Mouse (Mus musculus) MEL (cell line): ENCODE measurements at regions not wholly inside any gene's neighbourhood (a gene's known extent, or its start where the extent isn't known, plus 50 kb on each side); places are given as distances from the start of the nearest gene placed in this dataset.
A peak's percentile ranks its signal among the peaks of the same experiment; 100 is the strongest.

Experiments
- DNase-seq: peaks from one replicate; pipeline ENCODE4 v3.0.0; 2011; ENCODE audit warnings: low read depth, low spot score
- H3K27ac ChIP-seq: 2 replicates; pipeline ENCODE4 v1.5.1; 2012; ENCODE audit warnings: low read depth, mild to moderate bottlenecking, control low read depth, low read length, moderate library complexity; ENCODE audit not compliant: control insufficient read depth
- H3K27me3 ChIP-seq, 2 experiments: fragments of 150-350 bp in 1 of 2; sonication (generic) in 1 of 2; 2 replicates each; pipeline ENCODE4 v1.6.1; 2012; ENCODE audit warnings: low read length in 2 of 2, mild to moderate bottlenecking in 2 of 2, improper control_type of control experiment in 1 of 2, moderate library complexity in 1 of 2; ENCODE audit not compliant: insufficient read depth in 2 of 2, control insufficient read depth in 1 of 2
- H3K36me3 ChIP-seq, 2 experiments: 2 replicates each; pipeline ENCODE4 v1.6.1; 2012 to 2014; ENCODE audit warnings: low read length in 2 of 2, improper control_type of control experiment in 1 of 2, inconsistent platforms in 1 of 2, mild to moderate bottlenecking in 1 of 2; ENCODE audit not compliant: insufficient read depth in 2 of 2, control insufficient read depth in 1 of 2
- H3K4me1 ChIP-seq, 2 experiments: fragments of 150-350 bp in 1 of 2; sonication (generic) in 1 of 2; 2 replicates each; pipeline ENCODE4 v1.6.1; 2012; ENCODE audit warnings: low read length in 2 of 2, improper control_type of control experiment in 1 of 2, mild to moderate bottlenecking in 1 of 2; ENCODE audit not compliant: insufficient read depth in 2 of 2, control insufficient read depth in 1 of 2
- H3K4me3 ChIP-seq, 2 experiments: fragments of 150-350 bp in 1 of 2; sonication (generic) in 1 of 2; 2 replicates each; pipeline ENCODE4 v1.5.1; 2012; ENCODE audit warnings: low read depth in 2 of 2, low read length in 2 of 2, mild to moderate bottlenecking in 2 of 2, moderate library complexity in 2 of 2, control low read depth in 1 of 2, improper control_type of control experiment in 1 of 2; ENCODE audit not compliant: control insufficient read depth in 1 of 2, insufficient read depth in 1 of 2
- H3K79me2 ChIP-seq: 2 replicates; pipeline ENCODE4 v1.6.1; 2012; ENCODE audit warnings: mild to moderate bottlenecking, low read length, moderate library complexity; ENCODE audit not compliant: control insufficient read depth, poor library complexity, insufficient read depth
- H3K9ac ChIP-seq: 2 replicates; pipeline ENCODE4 v1.6.1; 2012; ENCODE audit warnings: low read depth, mild to moderate bottlenecking, control low read depth, low read length, moderate library complexity; ENCODE audit not compliant: control insufficient read depth, poor library complexity, severe bottlenecking
- H3K9me3 ChIP-seq: fragments of 150-350 bp; sonication (generic); replicated peaks from 2 replicates; pipeline ENCODE4 v1.6.1; 2012; ENCODE audit warnings: mild to moderate bottlenecking, low read length, improper control_type of control experiment, moderate library complexity; ENCODE audit not compliant: insufficient read depth
- BHLHE40 ChIP-seq: IDR thresholded peaks from 2 replicates; pipeline ENCODE4 v1.6.1; 2012; ENCODE audit warnings: low read depth, mild to moderate bottlenecking, inconsistent platforms, low read length, improper control_type of control experiment, borderline replicate concordance
- CHD1 ChIP-seq: IDR thresholded peaks from 2 replicates; pipeline ENCODE4 v1.6.1; 2012; ENCODE audit warnings: low read depth, mild to moderate bottlenecking, inconsistent platforms, low read length, improper control_type of control experiment
- CTCF ChIP-seq, 3 experiments: IDR thresholded peaks in 2 of 3; conservative IDR thresholded peaks in 1 of 3; 2 replicates each; pipeline ENCODE4 v1.5.1; 2011 to 2012; ENCODE audit warnings: low read length in 3 of 3, low read depth in 2 of 3, mild to moderate bottlenecking in 2 of 3, improper control_type of control experiment in 1 of 3, inconsistent platforms in 1 of 3, mixed read lengths in 1 of 3, moderate library complexity in 1 of 3; ENCODE audit not compliant: control insufficient read depth in 1 of 3, insufficient read depth in 1 of 3, poor library complexity in 1 of 3, severe bottlenecking in 1 of 3
- E2F4 ChIP-seq: IDR thresholded peaks from 2 replicates; pipeline ENCODE4 v1.6.1; 2011; ENCODE audit warnings: low read depth, low read length, improper control_type of control experiment, borderline replicate concordance
- ELF1 ChIP-seq: IDR thresholded peaks from 2 replicates; pipeline ENCODE4 v1.6.1; 2014; ENCODE audit warnings: low read depth, mild to moderate bottlenecking, inconsistent platforms, low read length, improper control_type of control experiment, moderate library complexity
- EP300 ChIP-seq, 2 experiments: IDR thresholded peaks; 2 replicates each; pipeline ENCODE4 v1.6.1; 2011; ENCODE audit warnings: improper control_type of control experiment in 2 of 2, low read length in 2 of 2, low read depth in 1 of 2, mild to moderate bottlenecking in 1 of 2
- GABPA ChIP-seq: IDR thresholded peaks from 2 replicates; pipeline ENCODE4 v1.6.1; 2012; ENCODE audit warnings: low read depth, mild to moderate bottlenecking, inconsistent platforms, low read length, improper control_type of control experiment, moderate library complexity
- GATA1 ChIP-seq: IDR thresholded peaks from 2 replicates; pipeline ENCODE4 v1.6.1; 2011; ENCODE audit warnings: low read depth, low read length, improper control_type of control experiment
- HCFC1 ChIP-seq: IDR thresholded peaks from 2 replicates; pipeline ENCODE4 v1.6.1; 2012; ENCODE audit warnings: low read depth, mild to moderate bottlenecking, inconsistent platforms, low read length, improper control_type of control experiment, moderate library complexity
- KAT2A ChIP-seq: conservative IDR thresholded peaks from 2 replicates; pipeline ENCODE4 v1.6.1; 2012; ENCODE audit warnings: low read depth, low read length, improper control_type of control experiment, inconsistent platforms
- MAX ChIP-seq: IDR thresholded peaks from 2 replicates; pipeline ENCODE4 v1.6.1; 2011; ENCODE audit warnings: low read length, improper control_type of control experiment
- MAZ ChIP-seq: IDR thresholded peaks from 2 replicates; pipeline ENCODE4 v1.6.1; 2012; ENCODE audit warnings: low read depth, mild to moderate bottlenecking, inconsistent platforms, low read length, improper control_type of control experiment
- MXI1 ChIP-seq: IDR thresholded peaks from 2 replicates; pipeline ENCODE4 v1.6.1; 2011; ENCODE audit warnings: mild to moderate bottlenecking, low read depth, low read length, improper control_type of control experiment
- MYB ChIP-seq: IDR thresholded peaks from 2 replicates; pipeline ENCODE4 v1.6.1; 2011; ENCODE audit warnings: mild to moderate bottlenecking, low read depth, low read length, improper control_type of control experiment
- MYC ChIP-seq: IDR thresholded peaks from 2 replicates; pipeline ENCODE4 v1.6.1; 2011; ENCODE audit warnings: low read depth, mild to moderate bottlenecking, low read length, improper control_type of control experiment, moderate library complexity
- POLR2A ChIP-seq, 2 experiments: IDR thresholded peaks; 2 replicates each; pipeline ENCODE4 v1.6.1; 2011 to 2012; ENCODE audit warnings: low read length in 2 of 2, mild to moderate bottlenecking in 2 of 2, control low read depth in 1 of 2, improper control_type of control experiment in 1 of 2, low read depth in 1 of 2, moderate library complexity in 1 of 2; ENCODE audit not compliant: control insufficient read depth in 1 of 2, insufficient read depth in 1 of 2, poor library complexity in 1 of 2
- POLR2AphosphoS2 ChIP-seq: IDR thresholded peaks from 2 replicates; pipeline ENCODE4 v1.6.1; 2011; ENCODE audit warnings: low read length, improper control_type of control experiment
- RAD21 ChIP-seq: IDR thresholded peaks from 2 replicates; pipeline ENCODE4 v1.6.1; 2011; ENCODE audit warnings: mild to moderate bottlenecking, low read depth, low read length, improper control_type of control experiment
- RCOR1 ChIP-seq: IDR thresholded peaks from 2 replicates; pipeline ENCODE4 v1.6.1; 2012; ENCODE audit warnings: low read depth, mild to moderate bottlenecking, inconsistent platforms, low read length, improper control_type of control experiment
- SIN3A ChIP-seq: IDR thresholded peaks from 2 replicates; pipeline ENCODE4 v1.6.1; 2012; ENCODE audit warnings: low read length, improper control_type of control experiment, inconsistent platforms
- SMC3 ChIP-seq: IDR thresholded peaks from 2 replicates; pipeline ENCODE4 v1.6.1; 2011; ENCODE audit warnings: low read depth, low read length, improper control_type of control experiment
- TAL1 ChIP-seq: IDR thresholded peaks from 2 replicates; pipeline ENCODE4 v1.6.1; 2012; ENCODE audit warnings: mild to moderate bottlenecking, inconsistent platforms, low read length, moderate library complexity, mixed read lengths
- TBP ChIP-seq: IDR thresholded peaks from 2 replicates; pipeline ENCODE4 v1.8.0; 2011; ENCODE audit warnings: low read depth, low read length, improper control_type of control experiment
- USF2 ChIP-seq, 2 experiments: IDR thresholded peaks; 2 replicates each; pipeline ENCODE4 v1.6.1; 2011 to 2012; ENCODE audit warnings: improper control_type of control experiment in 2 of 2, low read length in 2 of 2, borderline replicate concordance in 1 of 2, inconsistent platforms in 1 of 2, low read depth in 1 of 2, mild to moderate bottlenecking in 1 of 2; ENCODE audit not compliant: insufficient read depth in 1 of 2
- ZC3H11A ChIP-seq: IDR thresholded peaks from 2 replicates; pipeline ENCODE4 v1.6.1; 2012; ENCODE audit warnings: low read depth, mild to moderate bottlenecking, inconsistent platforms, low read length, improper control_type of control experiment
- ZKSCAN1 ChIP-seq: IDR thresholded peaks from 2 replicates; pipeline ENCODE4 v1.6.1; 2012; ENCODE audit warnings: low read depth, mild to moderate bottlenecking, inconsistent platforms, low read length, improper control_type of control experiment, moderate library complexity
- ZNF384 ChIP-seq: IDR thresholded peaks from 2 replicates; pipeline ENCODE4 v1.6.1; 2012; ENCODE audit warnings: low read depth, mild to moderate bottlenecking, inconsistent platforms, low read length, improper control_type of control experiment

DNA sequence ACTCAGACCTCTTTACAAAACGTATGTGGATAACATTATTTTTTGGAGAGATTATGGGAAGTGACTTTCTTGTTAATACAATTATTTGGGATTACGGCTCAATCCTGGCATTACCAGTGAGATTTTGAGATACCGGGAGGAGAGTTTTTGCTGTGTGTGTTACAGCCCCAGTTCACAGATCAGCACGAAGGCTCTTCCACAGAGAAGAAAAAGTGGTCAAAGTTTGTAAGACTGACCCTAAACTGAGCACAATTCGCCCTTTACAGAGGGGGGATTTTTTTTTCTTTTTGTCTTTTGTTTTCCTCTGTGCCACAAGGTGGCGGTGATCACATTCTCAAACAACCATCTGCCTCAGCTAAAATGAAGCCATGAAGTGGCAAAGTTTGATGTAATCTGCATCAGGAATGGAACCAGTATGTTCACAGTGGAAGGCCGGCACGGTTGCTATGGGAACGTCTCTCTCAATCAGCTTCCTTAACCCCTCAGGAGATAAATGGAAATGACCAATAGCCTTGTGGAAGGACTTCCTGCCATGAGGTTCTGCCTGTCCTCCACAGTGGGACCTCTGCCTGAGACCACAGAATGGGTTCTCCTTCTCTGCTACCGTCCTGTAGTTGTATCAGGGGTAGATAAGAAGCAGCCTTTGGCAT, 66.6 kb upstream of the Tut7 start:
- H3K4me1 ChIP-seq, result peaks cover 9 to 19% of the 10 kb centered on the region in 2 experiments
- H3K9ac ChIP-seq, result no peak overlapping the region

DNA sequence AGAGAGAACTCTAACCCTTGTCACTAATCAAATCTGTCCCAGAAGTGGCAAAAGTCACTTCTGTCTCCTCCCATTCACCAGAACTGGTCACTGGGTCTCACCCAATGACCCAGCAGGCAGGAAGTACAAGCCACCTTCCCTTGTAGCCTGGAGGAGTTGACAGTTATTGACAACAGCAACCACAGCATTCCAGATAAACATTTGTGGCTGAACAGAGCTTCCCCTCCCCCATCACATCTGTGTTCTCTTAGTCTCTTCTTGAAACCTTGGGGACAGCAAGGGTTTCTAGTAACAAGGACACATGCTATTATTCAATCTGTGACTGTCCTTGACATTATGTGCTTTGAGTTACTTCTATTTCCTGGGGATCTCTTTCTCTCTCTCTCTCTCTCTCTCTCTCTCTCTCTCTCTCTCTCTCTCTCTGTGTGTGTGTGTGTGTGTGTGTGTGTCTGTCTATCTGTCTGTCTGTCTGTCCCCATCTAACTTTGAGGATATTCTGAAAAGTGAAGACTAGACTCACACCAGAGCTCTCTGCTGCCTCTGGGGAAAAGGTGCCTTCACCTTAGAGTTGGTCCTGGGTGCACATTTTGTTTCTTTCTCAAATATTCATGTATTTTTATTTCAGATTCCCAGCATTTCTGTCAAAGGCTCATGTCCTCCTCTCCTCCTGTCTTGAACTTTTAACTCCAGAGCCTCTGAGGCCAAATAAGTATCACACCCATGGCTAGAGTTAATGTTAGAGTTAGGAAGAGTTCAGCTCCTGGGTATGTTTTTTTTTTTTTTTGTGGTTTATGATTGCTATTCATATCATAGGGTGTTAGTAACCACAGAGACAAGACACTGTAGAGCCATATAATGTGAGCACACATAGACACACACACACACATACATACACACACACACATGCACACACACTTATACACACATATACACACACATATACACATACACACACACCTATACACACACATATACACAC, 65.4 kb upstream of the Tut7 start:
- DNase-seq, result peak; percentile 37
- Histone ChIP-seq H3K27me3 (no peaks in the 10 kb centered on the region), H3K36me3 (peaks cover 0 to 10% of the 10 kb centered on the region in 2 experiments; a peak in 2 of 4 replicates), H3K27ac (no peak overlapping the region), H3K79me2 (no peaks in the 10 kb centered on the region), H3K9ac (no peak overlapping the region), H3K4me1 (peaks cover 9 to 19% of the 10 kb centered on the region in 2 experiments), H3K4me3 (no peak overlapping the region), H3K9me3 (no peaks in the 10 kb centered on the region)
- TF ChIP-seq HCFC1, result no peak
- 0 out of 2 replicates have a peak, but pooled peaks have one; percentile 23 for TF ChIP-seq RCOR1
- no peak for TF ChIP-seq BHLHE40
- no peak for TF ChIP-seq ZKSCAN1
- no peak for TF ChIP-seq ZC3H11A
- TF ChIP-seq MAX, result no peak
- TF ChIP-seq MXI1, result no peak
- TF ChIP-seq EP300 (IDR thresholded peaks at IDR 0.05; ENCODE audit: low read depth in 1 of 2, low read length in 2 of 2), result peak; percentile 62 to 74
- peak; percentile 35; the same call in 1 of the 2 replicates for TF ChIP-seq GATA1
- no peak for TF ChIP-seq USF2 (IDR thresholded peaks at IDR 0.05; ENCODE audit: borderline replicate concordance in 1 of 2, insufficient read depth in 1 of 2, low read depth in 1 of 2, low read length in 2 of 2)
- TF ChIP-seq MAZ, result no peak
- no peak for TF ChIP-seq POLR2A (IDR thresholded peaks at IDR 0.05; ENCODE audit: control insufficient read depth in 1 of 2, insufficient read depth in 1 of 2, low read depth in 1 of 2, low read length in 2 of 2, poor library complexity in 1 of 2)
- no peak for TF ChIP-seq CTCF (IDR thresholded peaks at IDR 0.05 in 2 of 3, conservative IDR thresholded peaks at IDR 0.05 in 1 of 3; ENCODE audit: control insufficient read depth in 1 of 3, insufficient read depth in 1 of 3, low read depth in 2 of 3, low read length in 3 of 3, poor library complexity in 1 of 3, severe bottlenecking in 1 of 3)
- no peak for TF ChIP-seq MYC
- TF ChIP-seq TBP, result no peak
- no peak for TF ChIP-seq TAL1
- TF ChIP-seq CHD1, result no peak
- TF ChIP-seq SIN3A, result no peak
- no peak for TF ChIP-seq RAD21
- no peak for TF ChIP-seq POLR2AphosphoS2
- TF ChIP-seq GABPA, result no peak

More for the DNA sequence above, 66.6 kb upstream of the Tut7 start:
- Histone ChIP-seq H3K36me3 (peaks cover 0 to 10% of the 10 kb centered on the region in 2 experiments; a peak in 2 of 4 replicates), H3K4me3 (no peak overlapping the region), H3K27me3 (no peaks in the 10 kb centered on the region), H3K9me3 (no peaks in the 10 kb centered on the region), H3K27ac (no peak overlapping the region), H3K79me2 (no peaks in the 10 kb centered on the region)
- TF ChIP-seq KAT2A (no peak), E2F4 (no peak), GATA1 (peak; percentile 31; the same call in 1 of the 2 replicates), CTCF (IDR thresholded peaks at IDR 0.05 in 2 of 3, conservative IDR thresholded peaks at IDR 0.05 in 1 of 3; ENCODE audit: control insufficient read depth in 1 of 3, insufficient read depth in 1 of 3, low read depth in 2 of 3, low read length in 3 of 3, poor library complexity in 1 of 3, severe bottlenecking in 1 of 3) (peak; percentile 28 to 74 (median 32); a peak in 5 of 6 replicates), MYB (no peak), MAX (no peak), ELF1 (no peak), GABPA (no peak), RAD21 (peak; percentile 82), TAL1 (no peak), ZC3H11A (peak; percentile 53), ZNF384 (peak; percentile 91), BHLHE40 (no peak), POLR2AphosphoS2 (no peak), ZKSCAN1 (no peak), SMC3 (peak; percentile 71), TBP (0 out of 2 replicates have a peak, but pooled peaks have one; percentile 24), USF2 (IDR thresholded peaks at IDR 0.05; ENCODE audit: borderline replicate concordance in 1 of 2, insufficient read depth in 1 of 2, low read depth in 1 of 2, low read length in 2 of 2) (no peak), SIN3A (0 out of 2 replicates have a peak, but pooled peaks have one; percentile 24), CHD1 (no peak), EP300 (IDR thresholded peaks at IDR 0.05; ENCODE audit: low read depth in 1 of 2, low read length in 2 of 2) (no peak; a peak in 1 of 4 replicates)
- peak; percentile 69 for DNase-seq
